Mouse (Mus musculus) thymus, adult 2 months (tissue): Measurements from ENCODE around the gene Srrm3.

Experiments used
- CTCF ChIP-seq: fragments of 200-500 bp; IDR thresholded peaks from 2 replicates; pipeline ENCODE4 v1.5.1; 2012; ENCODE audit warnings: mild to moderate bottlenecking, control low read depth, low read length, moderate library complexity, borderline replicate concordance; ENCODE audit not compliant: control insufficient read depth, poor library complexity, insufficient read depth; ENCODE audit errors: extremely low read depth
- POLR2A ChIP-seq: fragments of 200-500 bp; IDR thresholded peaks from 2 replicates; pipeline ENCODE4 v1.6.1; 2012; ENCODE audit warnings: mild to moderate bottlenecking, low read length, control low read depth, moderate library complexity; ENCODE audit not compliant: control insufficient read depth, poor library complexity, insufficient read depth; ENCODE audit errors: extremely low read depth

DNA sequence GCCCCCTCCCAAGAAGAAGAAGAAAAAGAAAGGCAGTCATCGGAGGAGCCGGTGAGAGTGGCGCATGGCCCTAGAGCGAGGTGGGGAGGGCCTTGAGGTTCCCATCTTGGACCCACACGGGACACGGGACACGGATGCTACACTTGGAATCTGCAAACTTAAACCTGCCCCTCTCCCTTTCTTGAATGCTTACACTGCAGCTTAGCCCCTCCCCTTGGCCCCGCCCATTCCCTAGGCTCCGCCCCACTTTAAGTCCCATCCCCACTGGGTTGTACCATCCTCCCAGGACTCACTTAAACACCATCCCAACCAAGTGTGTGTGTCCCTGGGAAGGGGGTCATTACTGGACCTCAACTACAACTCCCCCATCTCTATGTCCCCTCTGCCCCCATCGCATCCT is 45.7 kb downstream of the Srrm3 start:
- TF ChIP-seq POLR2A (no peak), CTCF (no peak)
